Mouse (Mus musculus): ENCODE measurements around the gene Slc2a5.

DNA sequence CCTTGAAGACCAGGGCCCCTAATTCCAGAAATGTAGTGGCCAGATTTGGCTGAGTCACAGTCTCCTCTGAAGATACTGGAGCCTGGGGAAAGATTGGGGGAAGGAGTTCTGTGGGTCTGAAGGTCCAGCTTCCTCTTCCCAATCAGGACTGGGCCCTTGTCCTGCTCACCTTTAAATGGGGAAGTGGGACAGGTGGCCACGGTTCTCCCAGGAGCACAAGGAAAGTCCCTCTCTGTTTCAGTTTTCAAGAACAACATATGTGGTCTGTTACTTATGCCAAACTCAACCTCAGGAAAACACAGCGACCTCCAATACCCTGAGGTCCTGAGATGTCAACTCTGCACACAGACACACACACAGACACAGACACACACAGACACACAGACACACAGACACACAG, 40.4 kb upstream of the Slc2a5 start:
- TF ChIP-seq CTCF (IDR thresholded peaks at IDR 0.05; ENCODE audit: low read depth, low read length) (no peak), GATA1 (IDR thresholded peaks at IDR 0.05; ENCODE audit: borderline replicate concordance, low read length) (no peak), TAL1 (conservative IDR thresholded peaks at IDR 0.05; ENCODE audit: low read depth, low read length) (no peak), POLR2AphosphoS5 (IDR thresholded peaks at IDR 0.05; ENCODE audit: insufficient replicate concordance, low read depth, low read length) (no peak), GATA2 (IDR thresholded peaks at IDR 0.05; ENCODE audit: borderline replicate concordance, low read depth, low read length) (no peak)

Measured in G1E (cell line).